Comparison of ENCODE assay signal across 13 mouse cellular contexts in genomic region chr11:85754631-85755502, GRCm38 (mm10).
DNase-seq lines count a peak whose midpoint lies in the region; ATAC-seq and TF ChIP-seq lines count a peak whose summit lies in the region.
"Had no signal": no experiment of that assay in that cellular context is flagged by ENCODE, and none has a peak within 500 bp of the region (broad histone marks: within the 10 kb centered on the region; RNA-seq: fewer than 3 reads in every experiment).

No protein-coding gene starts in this region.

- no peaks in the 10 kb centered on the region for H3K36me3 ChIP-seq in intestine, embryonic 14.5 days (ENCODE audit: control insufficient read depth, insufficient read depth, low read length)
- H3K36me3 ChIP-seq in intestine, postnatal 0 days (ENCODE audit: control insufficient read depth, insufficient read depth): no peaks in the 10 kb centered on the region
- H3K36me3 ChIP-seq: embryonic facial prominence, embryonic 13.5 days had no signal

- no peak for DNase-seq in intestine, embryonic 14.5 days (ENCODE audit: low spot score)
- peak; percentile 27 to 33 for DNase-seq in frontal cortex, postnatal 10 days (ENCODE audit: low spot score in 2 of 2)
- DNase-seq in layer of hippocampus, postnatal 36 days: peak; percentile 37 to 40
- DNase-seq in lung, postnatal 4 days: peak; percentile 67 to 89
- DNase-seq in spleen, adult 18-20 months: no peak
- DNase-seq in adrenal gland, postnatal 25 days: no peak
- DNase-seq: adrenal gland, postnatal 10 days; cerebellum, adult 2 months; thymus, postnatal 25 days had no signal

- no peak overlapping the region for H3K9ac ChIP-seq in intestine, embryonic 14.5 days (ENCODE audit: low read length)
- no peak overlapping the region for H3K9ac ChIP-seq in intestine, postnatal 0 days (ENCODE audit: low read depth, low read length)
- H3K9ac ChIP-seq: embryonic facial prominence, embryonic 13.5 days had no signal

- H3K9me3 ChIP-seq in intestine, embryonic 14.5 days (ENCODE audit: control insufficient read depth, low read length): 0 out of 2 replicates have a peak, but pooled peaks cover 3% of the 10 kb centered on the region
- no peaks in the 10 kb centered on the region for H3K9me3 ChIP-seq in intestine, postnatal 0 days (ENCODE audit: control insufficient read depth)
- H3K9me3 ChIP-seq: embryonic facial prominence, embryonic 13.5 days; megakaryocyte, embryonic 14.5 days had no signal

- no peak overlapping the region for H3K4me2 ChIP-seq in intestine, embryonic 14.5 days (ENCODE audit: low read length)
- no peak overlapping the region for H3K4me2 ChIP-seq in intestine, postnatal 0 days (replicated peaks; ENCODE audit: low read depth)
- H3K4me2 ChIP-seq: embryonic facial prominence, embryonic 13.5 days had no signal

- H3K4me1 ChIP-seq in intestine, embryonic 14.5 days (replicated peaks; ENCODE audit: control insufficient read depth, insufficient read depth, low read length): peaks cover 16% of the 10 kb centered on the region; the same call in 1 of the 2 replicates
- H3K4me1 ChIP-seq in intestine, postnatal 0 days (replicated peaks; ENCODE audit: control insufficient read depth, insufficient read depth, low read length): no peaks in the 10 kb centered on the region

- no peak for ATAC-seq in intestine, embryonic 14.5 days (replicated peaks; ENCODE audit: low FRiP score, low TSS enrichment, low read depth)
- no peak for ATAC-seq in intestine, postnatal 0 days
- no peak for ATAC-seq in megakaryocyte-erythroid progenitor cell, adult 5-6 weeks (replicated peaks; ENCODE audit: low FRiP score, low TSS enrichment, poor library complexity, severe bottlenecking)

- H3K27me3 ChIP-seq in intestine, embryonic 14.5 days (replicated peaks; ENCODE audit: control insufficient read depth, insufficient read depth, low read length): no peaks in the 10 kb centered on the region
- H3K27me3 ChIP-seq in intestine, postnatal 0 days (replicated peaks; ENCODE audit: control insufficient read depth, insufficient read depth, low read length): peaks cover 4% of the 10 kb centered on the region; the same call in 1 of the 2 replicates
- H3K27me3 ChIP-seq: embryonic facial prominence, embryonic 13.5 days had no signal

- TF ChIP-seq CTCF in intestine, postnatal 0 days (IDR thresholded peaks at IDR 0.05; ENCODE audit: low read depth): no peak

- no peak overlapping the region for H3K4me3 ChIP-seq in intestine, embryonic 14.5 days (ENCODE audit: low read depth, low read length)
- H3K4me3 ChIP-seq in intestine, postnatal 0 days (ENCODE audit: low read depth, low read length): no peak overlapping the region
- H3K4me3 ChIP-seq: embryonic facial prominence, embryonic 13.5 days; megakaryocyte, embryonic 14.5 days had no signal

- H3K27ac ChIP-seq in intestine, embryonic 14.5 days (ENCODE audit: low read depth): peak overlapping the region; percentile 60
- H3K27ac ChIP-seq in intestine, postnatal 0 days (ENCODE audit: low read depth, low read length): no peak overlapping the region
- H3K27ac ChIP-seq: embryonic facial prominence, embryonic 13.5 days had no signal

- 23% methylated on average over 13 of the region's 13 CpGs for WGBS in intestine, embryonic 14.5 days
- WGBS in intestine, postnatal 0 days: 51% methylated on average over 13 of the region's 13 CpGs

Comparison
In these comparisons a context has a peak if more than half of its experiments do, and no peak if none do; other contexts are left out.
1. DNase-seq: peak in frontal cortex, postnatal 10 days (2 of 2), layer of hippocampus, postnatal 36 days (2 of 2) and lung, postnatal 4 days (2 of 2); none in intestine, embryonic 14.5 days (single experiment), spleen, adult 18-20 months (0 of 2) and adrenal gland, postnatal 25 days (single experiment).